Mouse (Mus musculus): ENCODE measurements around the gene Fscn1.

GRCm38 (mm10) chr5:142932084-142932685, 28.0 kb upstream of the Fscn1 start:
- TF ChIP-seq CTCF (conservative IDR thresholded peaks at IDR 0.05; ENCODE audit: low read length) (peak; percentile 39), POU5F1 (IDR thresholded peaks at IDR 0.05; ENCODE audit: borderline replicate concordance, low read length) (no peak), NANOG (IDR thresholded peaks at IDR 0.05; ENCODE audit: borderline replicate concordance, low read length) (no peak)
